Mouse (Mus musculus): ENCODE data around the gene Nkiras2.
A peak's percentile ranks its signal among the peaks of the same experiment; 100 is the strongest.
"Not testable (repeated sequence)": the region's sequence is repeated elsewhere in the genome, so short reads cannot be mapped to it uniquely, and the experiment has no call there.

Gene Nkiras2

GRCm38 (mm10) chr11:100603155-100603554, 15.9 kb upstream of the Nkiras2 start:
- no peak for DNase-seq

GRCm38 (mm10) chr11:100603813-100604212, 15.2 kb upstream of the Nkiras2 start:
- DNase-seq: no peak

GRCm38 (mm10) chr11:100604321-100605005, 14.6 kb upstream of the Nkiras2 start:
- no peak for DNase-seq

GRCm38 (mm10) chr11:100605451-100605850, 13.6 kb upstream of the Nkiras2 start:
- no peak for DNase-seq

- DNase-seq: no peak
These were observed 11.9 kb upstream of the Nkiras2 start for GRCm38 (mm10) chr11:100607121-100607520.

- DNase-seq: no peak
These were observed 10.2 kb upstream of the Nkiras2 start for GRCm38 (mm10) chr11:100608796-100609195.

GRCm38 (mm10) chr11:100609355-100609996, 9.6 kb upstream of the Nkiras2 start:
- DNase-seq: no peak

GRCm38 (mm10) chr11:100609997-100610680, 8.9 kb upstream of the Nkiras2 start:
- no peak for DNase-seq

GRCm38 (mm10) chr11:100611627-100612026, 7.4 kb upstream of the Nkiras2 start:
- DNase-seq: no peak

GRCm38 (mm10) chr11:100613241-100613640, 5.8 kb upstream of the Nkiras2 start:
- DNase-seq: no peak

GRCm38 (mm10) chr11:100616332-100616731, 2.7 kb upstream of the Nkiras2 start:
- no peak for DNase-seq

- not testable (repeated sequence) for DNase-seq
These were observed 2.2 kb upstream of the Nkiras2 start for GRCm38 (mm10) chr11:100616836-100617235.

- DNase-seq: no peak
These were observed 1.6 kb upstream of the Nkiras2 start for GRCm38 (mm10) chr11:100617480-100617879.

- DNase-seq: peak; percentile 95
These were observed 486 bp downstream of the Nkiras2 start for GRCm38 (mm10) chr11:100619485-100619975.

GRCm38 (mm10) chr11:100619982-100620381, 938 bp downstream of the Nkiras2 start, which contains the start of gene Dnajc7:
TSS of gene Dnajc7 (minus strand) at chr11:100620168.
- DNase-seq: no peak

GRCm38 (mm10) chr11:100622714-100623113, 3.7 kb downstream of the Nkiras2 start:
- DNase-seq: peak; percentile 95

- DNase-seq: peak; percentile 76
These were observed 4.8 kb downstream of the Nkiras2 start for GRCm38 (mm10) chr11:100623867-100624266.

- DNase-seq: no peak
These were observed 7.0 kb downstream of the Nkiras2 start for GRCm38 (mm10) chr11:100625754-100626700.

- peak; percentile 77 for DNase-seq
These were observed 7.7 kb downstream of the Nkiras2 start for GRCm38 (mm10) chr11:100626701-100627195.

GRCm38 (mm10) chr11:100628056-100628455, 9.0 kb downstream of the Nkiras2 start:
- DNase-seq: no peak

- no peak for DNase-seq
These were observed 9.9 kb downstream of the Nkiras2 start for GRCm38 (mm10) chr11:100628862-100629352.

GRCm38 (mm10) chr11:100634530-100634929, 15.5 kb downstream of the Nkiras2 start:
- no peak for DNase-seq
